Mouse (Mus musculus): ENCODE data around the gene Tmem179b. TPM values are rescaled to one million over a fixed set of nuclear protein-coding genes. Genes with fewer than 3 reads are reported as not detected.
"Not testable (repeated sequence)": the region's sequence is repeated elsewhere in the genome, so short reads cannot be mapped to it uniquely, and the experiment has no call there.

Tmem179b gene
- total RNA-seq, 2 experiments from 2014 or later: 10.1 to 12.0 TPM

- peak; percentile 89 to 94 for DNase-seq (ENCODE audit: low spot score in 2 of 2)
Observed at GRCm38 (mm10) chr19:8735389-8736159, 38.7 kb downstream of the Tmem179b start, which contains the start of gene Wdr74. Wdr74 (plus strand) TSS chr19:8735827.

GRCm38 (mm10) chr19:8734334-8734733, 39.9 kb downstream of the Tmem179b start:
- DNase-seq (ENCODE audit: low spot score in 2 of 2): no peak

GRCm38 (mm10) chr19:8728335-8729099, 45.8 kb downstream of the Tmem179b start:
- not testable (repeated sequence) for DNase-seq (ENCODE audit: low spot score in 2 of 2)

GRCm38 (mm10) chr19:8727495-8728114, 46.7 kb downstream of the Tmem179b start:
- DNase-seq (ENCODE audit: low spot score in 2 of 2): no peak

- no peak for DNase-seq (ENCODE audit: low spot score in 2 of 2)
Observed at GRCm38 (mm10) chr19:8726609-8727390, 47.5 kb downstream of the Tmem179b start.

- DNase-seq (ENCODE audit: low spot score in 2 of 2): no peak
Observed at GRCm38 (mm10) chr19:8725081-8725613, 49.1 kb downstream of the Tmem179b start.

- DNase-seq (ENCODE audit: low spot score in 2 of 2): no peak
Observed at GRCm38 (mm10) chr19:8724392-8724791, 49.9 kb downstream of the Tmem179b start.

- peak in 1 of 2 experiments; percentile 28 for DNase-seq (ENCODE audit: low spot score in 2 of 2)
Observed at GRCm38 (mm10) chr19:8723574-8724346, 50.5 kb downstream of the Tmem179b start.

- DNase-seq (ENCODE audit: low spot score in 2 of 2): peak; percentile 96 to 98
Observed at GRCm38 (mm10) chr19:8722907-8723573, 51.2 kb downstream of the Tmem179b start, which contains the start of gene Slc3a2. Slc3a2 (minus strand) TSS chr19:8723369.

- no peak for DNase-seq (ENCODE audit: low spot score in 2 of 2)
Observed at GRCm38 (mm10) chr19:8722559-8722906, 51.7 kb downstream of the Tmem179b start.

Small RNAs within 50 kb of the gene (microRNA-seq; reads per million reads assigned to microRNA genes)
- gene Mir6992: 0 reads per million in 2 experiments

Other genes with a start within 250 kb of the Tmem179b start
- 10 to 100 TPM; 17.9 to 18.8 TPM for gene Slc22a8, start 183.2 kb downstream of the Tmem179b start, total RNA-seq (2021)
- 1 to 10 TPM; 1.6 to 3.3 TPM for gene Slc22a6, start 156.4 kb downstream of the Tmem179b start, total RNA-seq (2021)
- 100 to 1,000 TPM; 162 to 166 TPM for gene Chrm1, start 110.7 kb downstream of the Tmem179b start, total RNA-seq (2021)
- gene Slc3a2, start 51.1 kb downstream of the Tmem179b start, total RNA-seq (2021): 100 to 1,000 TPM; 188 to 200 TPM
- 10 to 100 TPM; 39.9 to 47.9 TPM for gene Wdr74, start 38.6 kb downstream of the Tmem179b start, total RNA-seq (2021)
- gene 1700092M07Rik, start 33.7 kb downstream of the Tmem179b start, total RNA-seq (2021): 1 to 10 TPM; 1.8 to 2.0 TPM
- 10 to 100 TPM; 64.5 to 71.4 TPM for gene Stx5a, start 33.1 kb downstream of the Tmem179b start, total RNA-seq (2021)
- 10 to 100 TPM; 79.3 to 91.9 TPM for gene Nxf1, start 17.4 kb downstream of the Tmem179b start, total RNA-seq (2021)
- gene Tmem223, start 3.5 kb downstream of the Tmem179b start, total RNA-seq (2021): 100 to 1,000 TPM; 101 to 108 TPM
- gene Taf6l, start 11.9 kb upstream of the Tmem179b start, total RNA-seq (2021): 10 to 100 TPM; 14.1 to 15.0 TPM
- gene Polr2g, start 24.1 kb upstream of the Tmem179b start, total RNA-seq (2021): 100 to 1,000 TPM; 119 TPM
- gene Zbtb3, start 28.1 kb upstream of the Tmem179b start, total RNA-seq (2021): 1 to 10 TPM; 4.3 TPM
- 10 to 100 TPM; 29.8 to 32.1 TPM for gene Ttc9c, start 44.9 kb upstream of the Tmem179b start, total RNA-seq (2021)
- gene Hnrnpul2, start 45.5 kb upstream of the Tmem179b start, total RNA-seq (2021): 100 to 1,000 TPM in 1 of 2 experiments, 10 to 100 TPM in 1; 99.4 to 103 TPM
- gene AC129217.1, start 55.3 kb upstream of the Tmem179b start, total RNA-seq (2021): 1 to 10 TPM in 1 of 2 experiments, not detected in 1; 4.4 TPM
- 100 to 1,000 TPM in 1 of 2 experiments, 10 to 100 TPM in 1; 96.2 to 107 TPM for gene Bscl2, start 63.0 kb upstream of the Tmem179b start, total RNA-seq (2021)
- 100 to 1,000 TPM; 220 to 243 TPM for gene Gng3, start 64.7 kb upstream of the Tmem179b start, total RNA-seq (2021)
- gene Lrrn4cl, start 76.3 kb upstream of the Tmem179b start, total RNA-seq (2021): under 1 TPM; 0.30 to 0.55 TPM
- gene Ubxn1, start 97.0 kb upstream of the Tmem179b start, total RNA-seq (2021): 100 to 1,000 TPM in 1 of 2 experiments, 10 to 100 TPM in 1; 95.4 to 101 TPM
- 10 to 100 TPM; 35.2 to 35.6 TPM for gene Uqcc3, start 106.5 kb upstream of the Tmem179b start, total RNA-seq (2021)
- 1 to 10 TPM; 5.4 to 7.0 TPM for gene Lbhd1, start 109.3 kb upstream of the Tmem179b start, total RNA-seq (2021)
- not detected for gene Gm49403, start 109.5 kb upstream of the Tmem179b start, total RNA-seq (2021)
- gene 1810009A15Rik, start 114.4 kb upstream of the Tmem179b start, total RNA-seq (2021): 10 to 100 TPM; 24.4 to 26.1 TPM
- gene Gm49416, start 114.5 kb upstream of the Tmem179b start, total RNA-seq (2021): 1 to 10 TPM in 1 of 2 experiments, not detected in 1; 1.1 TPM
- gene Ints5, start 118.5 kb upstream of the Tmem179b start, total RNA-seq (2021): 10 to 100 TPM; 22.0 to 25.4 TPM
- gene Ganab, start 123.6 kb upstream of the Tmem179b start, total RNA-seq (2021): 100 to 1,000 TPM; 111 to 114 TPM
- 100 to 1,000 TPM; 144 to 149 TPM for gene B3gat3, start 145.9 kb upstream of the Tmem179b start, total RNA-seq (2021)
- 1 to 10 TPM; 3.2 to 4.0 TPM for gene Rom1, start 154.9 kb upstream of the Tmem179b start, total RNA-seq (2021)
- gene Eml3, start 155.1 kb upstream of the Tmem179b start, total RNA-seq (2021): 10 to 100 TPM; 11.3 to 11.7 TPM
- gene Mta2, start 167.4 kb upstream of the Tmem179b start, total RNA-seq (2021): 10 to 100 TPM; 52.4 to 56.6 TPM
- 10 to 100 TPM; 15.0 to 17.3 TPM for gene Tut1, start 179.4 kb upstream of the Tmem179b start, total RNA-seq (2021)
- gene Eef1g, start 192.6 kb upstream of the Tmem179b start, total RNA-seq (2021): 100 to 1,000 TPM; 198 to 230 TPM
- gene Ahnak, start 214.8 kb upstream of the Tmem179b start, total RNA-seq (2021): 10 to 100 TPM; 20.7 to 22.5 TPM